Mouse (Mus musculus): Measurements from ENCODE around the gene Anxa4. TPM values are rescaled to one million over a fixed set of nuclear protein-coding genes. Genes with fewer than 3 reads are reported as not detected.
A peak's percentile ranks its signal among the peaks of the same experiment; 100 is the strongest.

The Anxa4 gene
- polyA plus RNA-seq, 1 experiment from 2014 or later, result 6.3 TPM

DNA sequence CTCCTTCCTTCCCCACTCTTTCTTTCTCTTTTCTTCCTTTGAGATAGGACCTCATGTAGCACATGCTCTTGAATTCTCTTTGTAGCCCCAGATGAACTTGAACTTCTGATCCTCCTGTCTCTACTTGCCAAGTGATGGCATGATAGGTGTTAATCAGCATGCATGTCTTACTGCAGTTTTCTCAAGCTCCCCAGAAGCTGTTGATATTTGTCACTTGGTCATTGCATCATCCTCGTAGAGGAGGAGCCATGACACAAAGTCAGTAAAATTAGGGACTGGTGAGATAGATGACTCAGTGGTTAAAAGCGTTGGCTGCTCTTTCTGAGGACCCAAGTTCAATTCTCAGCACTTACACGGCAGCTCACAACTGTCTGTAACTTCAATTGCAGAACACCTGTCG lies 19.5 kb upstream of the Anxa4 start:
- ATAC-seq, result no peak
- 61% methylated on average over 4 of the region's 4 CpGs for WGBS

DNA sequence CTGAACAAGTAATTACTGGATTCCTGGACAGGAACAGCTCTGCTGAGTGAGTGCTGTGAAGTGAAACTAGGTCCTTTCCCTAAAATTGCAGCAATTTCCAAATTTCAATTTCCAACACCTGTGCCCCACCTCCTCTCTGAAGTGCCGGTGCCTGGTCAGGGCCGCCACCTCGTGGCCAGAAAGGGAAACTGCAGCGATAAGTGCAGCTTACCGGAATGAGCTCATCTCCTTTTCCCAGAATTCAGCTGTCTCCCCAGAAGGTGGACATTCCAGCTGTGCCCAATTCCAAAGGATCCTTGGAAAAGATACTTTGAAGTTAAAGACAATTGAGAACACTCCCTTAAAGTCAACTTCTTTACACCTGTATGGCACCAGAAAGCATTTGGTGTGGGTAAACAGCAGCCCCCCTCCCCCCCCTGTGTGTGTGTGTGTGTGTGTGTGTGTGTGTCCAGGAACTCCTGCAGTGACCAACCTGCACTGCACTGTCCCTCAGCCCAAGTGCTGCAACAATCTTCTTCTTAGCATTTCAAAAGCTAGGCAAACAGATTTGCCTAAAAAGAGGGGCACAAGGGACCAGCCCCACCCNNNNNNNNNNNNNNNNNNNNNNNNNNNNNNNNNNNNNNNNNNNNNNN lies 13.2 kb upstream of the Anxa4 start:
- WGBS, result 0% methylated on average over 5 of the region's 5 CpGs
- peak; percentile 69; the same call in 1 of the 2 replicates for ATAC-seq

More for the DNA sequence above, 19.5 kb upstream of the Anxa4 start:
- H3K9ac ChIP-seq (ENCODE audit: low read depth, low read length), result no peak overlapping the region
- peaks cover 11% of the 10 kb centered on the region for H3K4me1 ChIP-seq (ENCODE audit: control insufficient read depth, insufficient read depth, low read depth, low read length)
- no peak overlapping the region for H3K4me2 ChIP-seq (ENCODE audit: low read length)
- H3K27ac ChIP-seq (ENCODE audit: low read depth, low read length), result no peak overlapping the region
- H3K36me3 ChIP-seq (ENCODE audit: control insufficient read depth, insufficient read depth, low read length), result no peaks in the 10 kb centered on the region
- H3K4me3 ChIP-seq (ENCODE audit: low read length), result no peak overlapping the region
- H3K9me3 ChIP-seq (ENCODE audit: control insufficient read depth, low read length), result no peaks in the 10 kb centered on the region
- H3K27me3 ChIP-seq (replicated peaks; ENCODE audit: control insufficient read depth, insufficient read depth, low read length), result no peaks in the 10 kb centered on the region

DNA sequence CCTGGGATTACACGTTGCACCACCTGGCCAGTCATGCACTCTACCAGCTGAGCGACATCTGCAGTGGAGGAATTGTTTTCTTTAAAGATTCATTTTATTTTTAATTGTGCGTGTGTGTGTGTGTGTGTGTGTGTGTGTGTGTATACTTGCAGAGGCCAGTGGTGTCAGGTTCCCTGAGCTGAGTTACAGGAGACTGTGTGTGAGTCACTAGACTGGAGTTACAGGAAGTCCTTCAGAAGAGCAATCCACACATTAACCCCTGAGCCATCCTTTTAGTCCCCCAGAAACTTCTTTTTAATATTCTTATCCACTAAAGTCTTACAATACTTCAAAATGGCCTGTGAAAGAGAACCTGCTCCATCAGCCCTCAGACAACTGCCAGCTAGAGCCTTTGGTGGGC lies 11.3 kb upstream of the Anxa4 start:
- no peak for ATAC-seq
- no peaks in the 10 kb centered on the region for H3K27me3 ChIP-seq (replicated peaks; ENCODE audit: control insufficient read depth, insufficient read depth, low read length)
- no peaks in the 10 kb centered on the region for H3K9me3 ChIP-seq (ENCODE audit: control insufficient read depth, low read length)
- no peak overlapping the region for H3K27ac ChIP-seq (ENCODE audit: low read depth, low read length)
- H3K4me3 ChIP-seq (ENCODE audit: low read length), result no peak overlapping the region
- 87% methylated on average over 3 of the region's 3 CpGs for whole genome bisulfite sequencing
- no peak overlapping the region for H3K9ac ChIP-seq (ENCODE audit: low read depth, low read length)
- H3K4me1 ChIP-seq (ENCODE audit: control insufficient read depth, insufficient read depth, low read depth, low read length), result no peaks in the 10 kb centered on the region
- no peaks in the 10 kb centered on the region for H3K36me3 ChIP-seq (ENCODE audit: control insufficient read depth, insufficient read depth, low read length)
- H3K4me2 ChIP-seq (ENCODE audit: low read length), result no peak overlapping the region

More for the DNA sequence above, 13.2 kb upstream of the Anxa4 start:
- no peak overlapping the region for H3K9ac ChIP-seq (ENCODE audit: low read depth, low read length)
- no peak overlapping the region for H3K4me2 ChIP-seq (ENCODE audit: low read length)
- H3K4me3 ChIP-seq (ENCODE audit: low read length), result no peak overlapping the region
- no peaks in the 10 kb centered on the region for H3K27me3 ChIP-seq (replicated peaks; ENCODE audit: control insufficient read depth, insufficient read depth, low read length)
- H3K36me3 ChIP-seq (ENCODE audit: control insufficient read depth, insufficient read depth, low read length), result no peaks in the 10 kb centered on the region
- no peaks in the 10 kb centered on the region for H3K9me3 ChIP-seq (ENCODE audit: control insufficient read depth, low read length)
- no peak overlapping the region for H3K27ac ChIP-seq (ENCODE audit: low read depth, low read length)
- peaks cover 4% of the 10 kb centered on the region; the same call in 1 of the 2 replicates for H3K4me1 ChIP-seq (ENCODE audit: control insufficient read depth, insufficient read depth, low read depth, low read length)

DNA sequence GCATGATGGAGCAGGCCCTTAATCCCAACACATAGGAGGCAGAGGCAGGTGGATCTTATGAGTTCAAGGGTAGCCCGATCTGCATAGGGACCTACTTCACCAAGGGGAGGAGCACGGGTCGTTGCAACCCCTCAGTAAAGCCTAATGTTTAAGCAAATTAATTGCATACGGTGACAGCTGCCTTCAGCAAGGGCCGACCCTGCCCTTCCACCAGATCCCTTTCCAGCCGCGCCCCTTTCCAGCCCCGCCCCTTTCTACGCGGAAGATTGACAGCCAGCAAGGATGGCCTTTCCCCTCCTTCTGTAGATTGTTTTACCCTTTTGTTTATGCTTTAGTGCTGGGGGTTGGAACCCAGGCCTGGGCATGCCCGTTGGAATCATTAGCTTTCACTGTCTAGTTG lies 8.0 kb upstream of the Anxa4 start:
- no peak for ATAC-seq

DNA sequence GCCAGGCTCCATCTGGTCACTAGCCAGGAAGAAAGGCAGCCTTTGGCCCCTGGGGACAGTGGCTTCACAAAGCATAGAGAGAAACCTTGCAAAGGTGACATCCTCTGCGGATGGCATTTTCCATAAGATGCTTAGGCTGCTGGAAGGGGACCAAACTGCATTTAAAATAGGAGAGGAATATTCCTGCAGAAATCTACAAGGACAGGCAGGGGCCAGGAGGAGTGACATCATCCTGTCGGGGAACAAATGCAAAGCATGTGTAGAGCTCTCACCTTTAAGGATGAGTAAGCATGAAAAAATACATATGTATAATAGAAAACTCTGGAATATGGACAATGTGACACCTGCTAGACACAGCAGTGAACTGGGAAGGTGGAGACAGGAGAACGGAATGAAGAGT lies 7.1 kb upstream of the Anxa4 start:
- no peaks in the 10 kb centered on the region for H3K27me3 ChIP-seq (replicated peaks; ENCODE audit: control insufficient read depth, insufficient read depth, low read length)
- H3K36me3 ChIP-seq (ENCODE audit: control insufficient read depth, insufficient read depth, low read length), result no peaks in the 10 kb centered on the region
- H3K27ac ChIP-seq (ENCODE audit: low read depth, low read length), result no peak overlapping the region
- ATAC-seq, result no peak
- 93% methylated on average over 3 of the region's 3 CpGs for WGBS
- H3K4me3 ChIP-seq (ENCODE audit: low read length), result no peak overlapping the region
- H3K4me1 ChIP-seq (ENCODE audit: control insufficient read depth, insufficient read depth, low read depth, low read length), result no peaks in the 10 kb centered on the region
- H3K9me3 ChIP-seq (ENCODE audit: control insufficient read depth, low read length), result no peaks in the 10 kb centered on the region
- H3K9ac ChIP-seq (ENCODE audit: low read depth, low read length), result no peak overlapping the region
- no peak overlapping the region for H3K4me2 ChIP-seq (ENCODE audit: low read length)

More for the DNA sequence above, 8.0 kb upstream of the Anxa4 start:
- no peaks in the 10 kb centered on the region for H3K9me3 ChIP-seq (ENCODE audit: control insufficient read depth, low read length)
- H3K27ac ChIP-seq (ENCODE audit: low read depth, low read length), result no peak overlapping the region
- no peak overlapping the region for H3K4me2 ChIP-seq (ENCODE audit: low read length)
- no peaks in the 10 kb centered on the region for H3K36me3 ChIP-seq (ENCODE audit: control insufficient read depth, insufficient read depth, low read length)
- H3K27me3 ChIP-seq (replicated peaks; ENCODE audit: control insufficient read depth, insufficient read depth, low read length), result no peaks in the 10 kb centered on the region
- no peak overlapping the region for H3K9ac ChIP-seq (ENCODE audit: low read depth, low read length)
- H3K4me3 ChIP-seq (ENCODE audit: low read length), result no peak overlapping the region
- no peaks in the 10 kb centered on the region for H3K4me1 ChIP-seq (ENCODE audit: control insufficient read depth, insufficient read depth, low read depth, low read length)
- WGBS, result 55% methylated on average over 11 of the region's 11 CpGs

DNA sequence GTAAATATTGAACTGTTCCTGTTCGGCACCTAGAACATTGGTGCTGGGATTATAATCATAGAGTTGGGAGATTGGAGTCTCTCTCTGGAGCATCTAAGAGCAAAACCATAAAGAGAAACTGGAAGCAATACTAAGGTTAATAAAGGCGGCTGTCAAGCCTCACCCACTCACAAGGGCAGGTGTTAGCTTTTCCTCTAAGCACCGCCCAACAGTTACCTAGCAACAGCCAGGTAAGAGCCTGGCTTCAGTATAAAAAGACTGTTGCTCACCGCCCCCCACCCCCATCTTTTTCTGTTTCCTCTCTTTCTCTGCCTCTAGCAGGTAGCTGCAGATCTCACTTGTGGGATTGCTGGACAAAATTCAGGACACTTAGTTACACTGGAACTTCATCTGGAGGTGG lies 4.1 kb upstream of the Anxa4 start:
- Histone ChIP-seq H3K36me3 (ENCODE audit: control insufficient read depth, insufficient read depth, low read length) (no peaks in the 10 kb centered on the region), H3K9me3 (ENCODE audit: control insufficient read depth, low read length) (no peaks in the 10 kb centered on the region), H3K27ac (ENCODE audit: low read depth, low read length) (no peak overlapping the region), H3K4me1 (ENCODE audit: control insufficient read depth, insufficient read depth, low read depth, low read length) (peaks cover 10% of the 10 kb centered on the region), H3K27me3 (replicated peaks; ENCODE audit: control insufficient read depth, insufficient read depth, low read length) (peaks cover 2% of the 10 kb centered on the region; the same call in 1 of the 2 replicates), H3K4me3 (ENCODE audit: low read length) (no peak overlapping the region), H3K4me2 (ENCODE audit: low read length) (no peak overlapping the region), H3K9ac (ENCODE audit: low read depth, low read length) (no peak overlapping the region)
- ATAC-seq, result no peak
- 73% methylated on average over 4 of the region's 4 CpGs for WGBS

DNA sequence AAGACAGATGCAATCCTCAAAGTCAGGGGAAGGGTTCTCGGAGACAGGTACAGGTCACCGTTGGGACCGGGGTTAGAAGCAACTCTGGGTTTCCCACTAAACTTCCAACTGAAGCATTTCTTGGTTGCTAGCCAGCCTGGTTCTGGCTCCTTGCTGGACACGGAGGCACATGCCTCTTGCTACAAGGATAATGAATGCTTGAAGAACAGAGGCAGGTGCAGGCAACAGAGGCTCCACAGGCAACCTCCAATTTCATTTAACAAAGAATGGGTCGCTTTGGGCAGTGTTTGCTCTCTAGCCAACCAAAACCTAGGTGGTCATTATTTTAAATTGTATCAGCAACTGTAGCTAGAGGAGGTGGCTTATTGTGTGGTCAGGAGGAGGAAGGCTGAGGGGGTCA lies 573 bp upstream of the Anxa4 start:
- Histone ChIP-seq H3K9ac (ENCODE audit: low read depth, low read length) (no peak overlapping the region), H3K4me2 (ENCODE audit: low read length) (peak overlapping the region; percentile 87), H3K9me3 (ENCODE audit: control insufficient read depth, low read length) (no peaks in the 10 kb centered on the region), H3K27me3 (replicated peaks; ENCODE audit: control insufficient read depth, insufficient read depth, low read length) (peaks cover 11% of the 10 kb centered on the region), H3K36me3 (ENCODE audit: control insufficient read depth, insufficient read depth, low read length) (no peaks in the 10 kb centered on the region), H3K4me3 (ENCODE audit: low read length) (no peak overlapping the region), H3K27ac (ENCODE audit: low read depth, low read length) (no peak overlapping the region), H3K4me1 (ENCODE audit: control insufficient read depth, insufficient read depth, low read depth, low read length) (peaks cover 10% of the 10 kb centered on the region)
- 48% methylated on average over 5 of the region's 5 CpGs for WGBS
- no peak for ATAC-seq

DNA sequence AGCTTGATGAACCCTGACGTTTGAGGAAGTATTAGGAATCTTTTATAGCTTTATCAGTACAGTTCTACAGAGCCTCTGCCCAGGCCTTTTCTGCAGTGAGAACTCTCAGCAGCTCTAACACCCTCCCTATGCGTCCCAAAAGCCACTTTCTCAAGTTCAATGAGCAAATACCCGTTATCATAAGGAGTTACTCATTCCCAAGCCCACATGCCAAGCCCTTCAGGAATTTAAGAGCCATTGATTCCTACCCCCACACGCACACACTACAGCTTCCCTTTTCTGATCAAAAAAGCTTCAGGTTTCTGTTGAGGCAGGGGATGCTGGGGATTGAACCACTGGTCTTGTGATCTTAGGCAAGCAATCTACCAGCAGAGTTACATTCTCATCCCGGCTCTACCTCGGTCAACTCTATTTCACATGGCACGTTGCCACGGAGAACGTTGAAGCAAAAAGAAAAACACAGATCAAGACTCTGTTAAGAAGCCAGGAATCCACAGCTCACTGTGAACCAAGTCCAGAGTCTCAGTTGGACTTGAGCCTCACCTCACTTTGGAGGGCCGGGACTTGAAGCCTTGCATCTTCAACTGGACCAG lies 2.9 kb downstream of the Anxa4 start:
- peaks cover 11% of the 10 kb centered on the region for H3K27me3 ChIP-seq (replicated peaks; ENCODE audit: control insufficient read depth, insufficient read depth, low read length)
- H3K9ac ChIP-seq (ENCODE audit: low read depth, low read length), result no peak overlapping the region
- H3K9me3 ChIP-seq (ENCODE audit: control insufficient read depth, low read length), result no peaks in the 10 kb centered on the region
- H3K27ac ChIP-seq (ENCODE audit: low read depth, low read length), result no peak overlapping the region
- H3K4me1 ChIP-seq (ENCODE audit: control insufficient read depth, insufficient read depth, low read depth, low read length), result peaks cover 10% of the 10 kb centered on the region
- H3K4me3 ChIP-seq (ENCODE audit: low read length), result no peak overlapping the region
- 92% methylated on average over 10 of the region's 10 CpGs for whole genome bisulfite sequencing
- H3K36me3 ChIP-seq (ENCODE audit: control insufficient read depth, insufficient read depth, low read length), result no peaks in the 10 kb centered on the region
- H3K4me2 ChIP-seq (ENCODE audit: low read length), result no peak overlapping the region
- no peak for ATAC-seq

DNA sequence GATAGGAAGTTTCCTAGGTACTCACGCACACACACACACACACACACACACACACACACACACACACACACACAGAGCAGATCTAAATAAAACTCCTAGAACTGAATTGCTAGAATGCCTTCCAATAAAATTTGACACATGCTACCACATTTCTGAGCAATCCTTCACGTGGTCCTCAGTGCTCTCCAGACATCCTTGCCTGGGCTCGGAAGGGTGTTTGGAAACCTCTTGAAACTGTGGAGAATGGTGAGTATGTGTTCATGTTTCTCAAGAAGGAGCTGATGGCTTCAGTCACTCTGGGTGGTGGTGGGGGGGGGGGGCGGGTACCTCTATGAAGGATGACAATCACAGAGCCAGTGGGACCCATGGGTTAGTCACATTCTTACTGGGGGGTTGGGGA lies 5.1 kb downstream of the Anxa4 start:
- Histone ChIP-seq H3K9me3 (ENCODE audit: control insufficient read depth, low read length) (no peaks in the 10 kb centered on the region), H3K36me3 (ENCODE audit: control insufficient read depth, insufficient read depth, low read length) (no peaks in the 10 kb centered on the region), H3K4me2 (ENCODE audit: low read length) (no peak overlapping the region), H3K4me1 (ENCODE audit: control insufficient read depth, insufficient read depth, low read depth, low read length) (peaks cover 8% of the 10 kb centered on the region), H3K4me3 (ENCODE audit: low read length) (no peak overlapping the region), H3K27me3 (replicated peaks; ENCODE audit: control insufficient read depth, insufficient read depth, low read length) (peaks cover 11% of the 10 kb centered on the region), H3K27ac (ENCODE audit: low read depth, low read length) (no peak overlapping the region), H3K9ac (ENCODE audit: low read depth, low read length) (no peak overlapping the region)
- WGBS, result 84% methylated on average over 4 of the region's 4 CpGs
- no peak for ATAC-seq

Measured in hindbrain, embryonic 16.5 days (tissue).